Mouse (Mus musculus) erythroid progenitor cell, adult 5-6 weeks (primary cell): Measurements from ENCODE around the gene Atp8a2. TPM values are rescaled to one million over a fixed set of nuclear protein-coding genes. Genes with fewer than 3 reads are reported as not detected.
"Not testable (repeated sequence)": the region's sequence is repeated elsewhere in the genome, so short reads cannot be mapped to it uniquely, and the experiment has no call there.

Experiments
- ATAC-seq: replicated peaks from 2 replicates; pipeline ENCODE4 v1.8.0; 2016; ENCODE audit warnings: moderate number of reproducible peaks, mild to moderate bottlenecking, moderate TSS enrichment, inconsistent platforms; ENCODE audit not compliant: poor library complexity, low FRiP score, severe bottlenecking
- total RNA-seq, 2 experiments: library from RNA; stranded (forward) in 1 of 2; stranded (reverse) in 1 of 2; fragments of 150-400 nt in 1 of 2; fragments of 186-747, 209-891 nt in 1 of 2; gene quantifications; 2 replicates each; pipeline versions ENCODE4 v1.2.3 to v1.2.4; 2015 to 2017; ENCODE audit warnings: low replicate concordance in 2 of 2

Atp8a2 gene
- total RNA-seq, 2 experiments from 2014 or later = not detected

DNA sequence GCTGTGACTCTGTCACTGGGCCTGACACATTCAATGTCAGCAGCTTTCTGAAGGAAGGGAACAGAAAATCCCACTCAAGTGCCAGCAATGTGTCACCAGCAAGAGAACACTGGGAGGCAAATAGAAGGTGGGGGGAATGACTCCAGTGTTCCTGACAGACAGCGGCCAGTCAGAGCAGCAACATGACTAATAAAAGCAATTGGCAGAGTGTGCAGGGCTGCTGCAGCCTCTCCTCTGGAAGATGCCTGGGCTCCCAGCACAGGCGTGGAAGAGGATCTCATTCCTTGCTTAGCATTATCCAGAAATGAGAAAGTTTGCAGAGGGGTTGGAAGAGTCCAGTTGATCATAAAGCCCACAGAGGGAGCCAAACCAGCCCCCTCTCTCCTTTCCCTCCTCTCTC, 254.8 kb downstream of the Atp8a2 start:
- no peak for ATAC-seq

DNA sequence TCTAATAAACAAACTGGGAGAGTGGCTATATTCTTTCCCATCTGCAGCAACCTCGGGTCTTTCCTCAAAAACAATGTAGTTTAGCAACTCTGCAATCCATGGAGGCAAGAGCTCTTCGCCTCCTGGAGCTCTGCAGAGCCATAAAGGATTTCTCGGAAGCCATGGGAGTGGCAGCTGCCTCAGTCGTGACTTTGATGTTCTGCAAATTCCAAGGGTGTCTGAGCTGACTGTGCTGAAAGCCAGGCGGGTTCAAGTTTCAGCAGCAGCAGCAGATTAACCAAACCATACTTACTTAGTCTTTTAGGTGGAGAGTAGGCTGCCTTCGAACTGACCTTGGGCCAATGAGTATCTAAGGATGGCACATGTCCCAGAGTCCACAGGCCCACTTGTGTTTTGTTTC, 264.6 kb downstream of the Atp8a2 start:
- no peak for ATAC-seq

DNA sequence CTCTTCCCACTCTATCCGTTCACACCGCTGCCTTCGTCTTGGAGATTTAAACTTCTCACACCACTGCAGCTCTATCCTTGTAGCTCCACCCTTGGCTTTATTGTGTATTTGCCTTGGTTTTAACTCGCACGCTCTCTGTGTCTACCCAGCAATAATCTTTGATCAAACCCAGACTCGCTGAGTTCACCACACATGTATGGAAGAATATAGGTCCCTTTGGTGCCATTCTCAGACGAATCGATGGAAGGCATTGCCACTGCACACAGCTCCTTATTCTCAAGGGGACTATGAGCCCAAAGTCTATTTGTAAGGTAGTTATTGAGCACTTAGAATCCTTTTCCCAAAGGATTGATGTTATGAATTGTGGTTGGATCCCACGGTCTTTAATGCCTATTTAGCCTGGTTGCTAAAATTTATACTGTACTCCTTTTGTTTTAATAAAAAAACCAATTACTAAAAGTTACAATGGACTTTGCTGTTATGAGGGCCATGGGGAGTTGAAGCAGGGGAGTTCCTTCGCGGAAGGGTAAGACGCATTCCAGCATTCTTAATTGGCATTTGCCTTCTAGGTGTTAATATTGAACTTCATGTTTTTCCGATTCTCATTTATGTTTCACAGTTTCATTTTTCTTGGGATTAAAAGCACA, 265.4 kb downstream of the Atp8a2 start:
- ATAC-seq = no peak

GRCm38 (mm10) chr14:59929190-59929589, 267.8 kb downstream of the Atp8a2 start:
- ATAC-seq = not testable (repeated sequence)

DNA sequence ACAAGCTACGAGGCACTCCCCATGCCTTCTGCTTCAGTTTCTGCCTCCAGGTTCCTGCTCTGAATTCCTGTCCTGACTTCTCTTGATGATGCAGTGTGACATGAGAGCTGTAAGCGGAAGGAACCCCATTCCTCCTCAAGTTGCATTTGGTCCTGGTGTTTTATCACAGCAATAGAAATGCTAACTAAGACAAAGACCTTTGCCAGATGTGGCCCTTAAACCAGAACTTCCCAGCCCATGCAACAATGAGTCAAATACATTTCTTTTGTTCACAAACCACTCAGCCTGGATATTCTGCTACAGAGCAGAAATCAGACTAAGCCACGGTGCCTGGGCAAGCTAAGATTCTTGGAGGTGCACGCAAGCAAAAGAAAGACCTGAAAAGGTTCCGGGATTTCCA, 268.2 kb downstream of the Atp8a2 start:
- ATAC-seq = no peak

DNA sequence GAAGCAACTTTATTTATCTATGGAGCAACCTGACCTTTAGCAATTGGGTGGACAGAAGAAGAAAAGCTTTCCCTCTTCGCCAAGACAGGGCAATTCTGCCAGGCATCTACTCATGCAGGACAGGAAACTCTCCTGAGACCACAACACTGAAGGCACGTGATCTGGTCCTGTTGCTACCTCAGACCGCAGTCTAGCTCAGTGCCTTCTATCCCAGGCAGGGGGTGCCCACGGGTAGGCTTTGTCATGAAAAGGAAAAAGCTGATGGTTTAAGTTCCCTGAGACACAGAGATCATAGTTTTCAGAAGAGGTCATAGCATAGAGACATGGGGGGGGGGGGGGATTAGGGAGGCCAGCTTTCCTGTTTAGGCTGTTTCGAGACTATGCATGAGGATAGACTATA, 269.2 kb downstream of the Atp8a2 start:
- ATAC-seq = no peak

DNA sequence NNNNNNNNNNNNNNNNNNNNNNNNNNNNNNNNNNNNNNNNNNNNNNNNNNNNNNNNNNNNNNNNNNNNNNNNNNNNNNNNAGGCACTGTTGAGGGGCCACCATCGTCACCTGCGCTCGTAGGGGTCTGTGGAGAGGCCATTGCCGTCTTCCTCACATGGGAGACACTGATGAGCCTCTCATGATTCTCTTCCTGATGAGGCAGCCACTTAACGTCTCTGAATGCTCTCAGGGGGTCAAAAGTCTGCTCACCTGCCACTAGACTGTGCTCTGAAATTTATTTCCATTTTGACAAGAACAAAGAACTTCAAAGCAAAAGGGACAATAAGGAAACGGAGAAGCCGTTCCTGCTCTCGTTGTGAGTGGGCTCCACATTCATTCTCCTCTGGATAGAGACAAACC, 277.1 kb downstream of the Atp8a2 start:
- no peak for ATAC-seq

DNA sequence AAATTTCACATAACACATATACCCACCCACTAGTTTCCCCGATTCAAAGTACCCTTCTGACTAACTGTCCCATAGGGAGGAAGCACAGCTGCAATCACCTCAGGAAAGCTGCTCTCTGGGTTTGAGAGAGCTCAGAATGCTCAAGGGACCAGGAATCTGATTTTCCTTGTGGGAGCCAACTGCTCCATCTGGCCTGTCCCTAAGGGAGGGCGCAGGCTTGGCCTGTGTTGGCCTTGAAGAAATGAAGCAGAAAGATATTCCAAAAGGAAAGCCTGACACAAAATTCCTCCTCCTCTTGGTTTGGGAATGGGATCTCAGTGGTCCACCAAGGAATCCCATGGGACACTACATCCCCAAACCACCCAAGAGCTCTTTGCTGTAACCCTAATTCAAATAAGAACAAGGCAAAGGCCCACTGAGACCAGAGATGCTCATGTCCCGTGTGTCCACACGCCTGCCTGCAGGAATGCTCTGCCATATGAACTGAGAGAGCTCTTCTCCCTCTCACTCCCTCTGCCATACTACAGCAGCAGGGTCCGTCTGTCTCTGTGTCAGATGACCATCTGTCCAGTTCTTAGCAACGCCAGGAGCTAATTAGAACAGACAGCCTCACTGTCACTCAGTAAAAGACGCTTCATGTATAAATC, 293.4 kb downstream of the Atp8a2 start:
- no peak for ATAC-seq

GRCm38 (mm10) chr14:59893971-59894370, 303.0 kb downstream of the Atp8a2 start:
- ATAC-seq = no peak

DNA sequence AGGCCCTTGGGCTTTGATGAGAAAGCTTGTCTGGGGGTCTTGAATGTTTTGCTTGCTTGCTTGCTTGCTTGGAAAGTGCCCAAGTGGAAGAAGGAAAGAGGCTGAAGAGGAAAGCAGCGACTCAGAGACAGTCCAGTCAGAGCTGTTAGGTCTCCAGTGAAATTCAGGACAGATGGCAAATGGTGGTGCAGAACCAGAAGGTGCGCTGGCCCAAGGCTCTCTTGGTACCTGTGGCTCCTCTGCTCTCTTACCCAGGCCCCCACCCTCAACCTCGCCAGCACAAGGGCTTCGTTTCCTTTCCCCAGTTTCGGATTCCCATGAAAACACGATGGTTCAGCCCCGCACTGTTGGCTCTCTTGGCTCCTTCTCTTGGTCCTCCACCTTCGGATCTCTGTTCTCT, 304.9 kb downstream of the Atp8a2 start:
- no peak for ATAC-seq

- ATAC-seq = no peak
These were observed 305.5 kb downstream of the Atp8a2 start for GRCm38 (mm10) chr14:59891491-59891890.

DNA sequence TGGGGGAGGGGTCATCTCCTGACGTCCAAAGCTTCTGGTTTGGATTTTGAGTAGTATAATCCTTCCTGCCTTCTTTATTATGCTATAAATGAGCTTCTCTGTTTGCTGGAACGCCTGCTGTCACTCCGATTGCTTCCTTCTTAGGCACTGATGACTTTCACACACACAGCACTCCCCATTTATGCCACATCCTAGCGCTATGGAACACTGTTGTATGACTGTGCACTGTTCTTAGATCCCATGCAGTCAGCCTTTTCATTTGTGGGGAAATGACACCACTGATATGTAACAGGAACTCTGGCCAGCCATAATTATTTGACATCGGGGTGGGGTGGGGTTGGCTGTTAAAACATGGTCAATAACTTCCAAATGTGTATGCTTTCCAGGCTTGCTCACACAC, 306.2 kb downstream of the Atp8a2 start:
- ATAC-seq = no peak

- ATAC-seq = no peak
These were observed 306.9 kb downstream of the Atp8a2 start for GRCm38 (mm10) chr14:59890107-59890506.

DNA sequence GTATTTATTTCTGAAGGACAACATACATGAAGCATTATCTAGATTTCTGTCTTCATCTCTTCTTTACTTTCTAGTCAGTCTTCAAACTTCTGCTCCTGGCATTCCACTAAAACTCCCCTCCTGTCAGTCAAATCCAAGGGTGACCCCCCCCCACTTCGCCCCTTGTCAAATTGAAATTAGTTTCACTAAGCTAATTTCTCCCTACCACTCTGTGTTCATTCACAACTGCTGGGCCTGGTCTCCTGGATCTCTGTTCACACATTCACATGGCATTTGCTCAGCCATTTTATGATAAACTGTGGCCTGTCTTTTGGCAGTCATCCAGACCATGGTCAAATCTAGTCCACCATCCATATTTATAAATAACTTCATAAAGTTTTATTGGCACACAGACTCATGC, 308.5 kb downstream of the Atp8a2 start:
- no peak for ATAC-seq

- ATAC-seq = no peak
These were observed 308.9 kb downstream of the Atp8a2 start for GRCm38 (mm10) chr14:59888046-59888445.

GRCm38 (mm10) chr14:59887061-59887861, 309.7 kb downstream of the Atp8a2 start:
- ATAC-seq = no peak

DNA sequence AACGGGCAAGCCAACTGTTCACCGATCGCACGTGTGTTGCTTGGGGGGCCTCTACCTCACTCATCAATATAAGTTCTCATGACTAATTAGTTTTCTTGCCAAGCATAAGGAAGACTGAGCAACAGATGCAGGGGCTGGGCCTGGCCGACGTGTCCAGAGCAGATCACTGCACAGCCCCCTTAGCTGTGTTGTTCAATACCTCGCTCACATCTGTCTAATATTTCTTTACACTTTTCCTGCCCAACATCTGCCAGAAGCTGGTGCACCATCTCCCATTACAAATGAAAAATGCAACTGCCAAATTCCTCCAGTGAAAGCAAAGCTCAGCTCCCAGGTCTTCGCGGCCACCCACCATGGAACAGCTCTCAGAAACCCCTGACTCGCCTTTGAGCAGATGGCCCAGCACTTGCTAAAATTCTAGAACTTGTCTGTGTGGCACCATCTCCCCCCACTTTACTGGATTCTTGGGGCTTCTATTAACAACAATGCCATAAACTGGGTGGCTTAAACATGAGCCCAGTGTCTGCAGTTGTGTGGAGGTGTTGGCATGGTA, 313.4 kb downstream of the Atp8a2 start:
- ATAC-seq = no peak

DNA sequence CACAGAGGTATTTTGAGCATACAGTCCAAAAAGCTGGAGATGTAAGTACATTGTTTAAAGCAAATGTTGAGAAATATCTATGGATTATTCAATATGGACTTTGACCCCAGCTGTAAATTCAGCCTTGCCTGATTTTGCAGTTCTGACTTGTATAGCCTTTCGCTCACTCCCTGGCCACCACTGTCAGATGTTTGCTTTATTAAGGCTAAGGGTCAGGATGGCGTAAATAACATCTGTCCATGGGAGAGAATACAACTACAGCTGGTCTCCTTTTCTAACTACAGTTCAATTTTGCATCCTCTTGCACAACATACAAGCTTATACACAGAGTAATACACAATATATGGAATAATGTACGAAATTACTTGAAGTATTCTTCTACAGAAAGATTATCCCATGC, 316.1 kb downstream of the Atp8a2 start:
- ATAC-seq = no peak

DNA sequence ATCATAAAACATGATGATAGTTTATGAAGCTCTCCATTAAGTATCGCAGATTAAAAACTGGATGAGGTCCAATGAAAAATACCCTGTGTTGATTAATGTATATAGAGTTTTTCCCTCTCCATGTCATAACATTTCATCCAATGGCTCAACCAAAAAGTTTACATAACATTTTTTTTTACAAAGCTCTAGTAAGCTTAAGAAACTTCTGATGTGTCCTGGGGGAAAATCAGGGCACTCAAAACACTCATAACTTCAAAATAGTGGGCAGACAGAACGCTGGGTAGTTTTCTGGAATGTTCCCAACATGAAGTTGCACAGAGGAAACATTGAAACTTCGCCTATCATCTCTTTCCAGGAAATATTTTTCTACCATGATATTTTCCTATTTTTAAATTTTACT, 318.7 kb downstream of the Atp8a2 start:
- no peak for ATAC-seq

DNA sequence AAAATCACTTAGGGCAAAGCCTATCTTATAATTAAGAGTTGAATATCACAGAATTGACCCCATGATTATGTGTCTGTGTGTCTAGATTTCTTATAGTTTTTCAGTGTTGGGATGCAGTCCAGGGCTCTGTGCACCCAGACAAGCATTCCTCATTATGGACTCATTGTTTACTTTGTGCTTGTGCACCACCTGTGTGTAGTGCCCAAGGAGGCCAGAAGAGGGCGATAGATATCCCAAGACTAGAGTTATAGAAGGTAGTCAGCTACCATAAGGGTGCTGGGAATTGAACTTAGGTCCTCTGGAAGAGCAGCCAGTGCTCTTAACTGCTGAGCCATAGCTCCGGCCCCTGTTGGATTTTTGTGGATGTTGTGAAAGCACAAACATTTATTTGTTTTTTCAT, 320.5 kb downstream of the Atp8a2 start:
- ATAC-seq = no peak

DNA sequence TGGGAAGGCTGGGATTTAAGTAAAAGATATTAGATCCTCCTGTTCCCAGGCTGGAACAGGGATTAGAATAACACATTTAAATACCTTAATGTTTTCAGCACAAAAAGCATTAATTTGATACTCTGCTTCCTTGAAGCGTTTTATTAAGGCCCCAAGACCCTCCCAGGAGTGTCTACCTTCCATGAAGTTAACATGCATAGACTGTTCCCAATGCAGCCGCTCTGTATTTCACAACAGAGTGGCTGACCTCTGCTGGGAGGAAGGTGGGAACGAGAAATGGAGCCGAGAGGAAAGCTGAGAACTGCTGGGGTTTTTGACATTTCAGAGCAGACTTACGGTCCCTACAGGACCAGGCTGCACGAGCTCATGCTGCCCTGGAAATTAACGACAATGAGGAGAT, 328.6 kb downstream of the Atp8a2 start:
- ATAC-seq = no peak
